In the genomic region with DNA sequence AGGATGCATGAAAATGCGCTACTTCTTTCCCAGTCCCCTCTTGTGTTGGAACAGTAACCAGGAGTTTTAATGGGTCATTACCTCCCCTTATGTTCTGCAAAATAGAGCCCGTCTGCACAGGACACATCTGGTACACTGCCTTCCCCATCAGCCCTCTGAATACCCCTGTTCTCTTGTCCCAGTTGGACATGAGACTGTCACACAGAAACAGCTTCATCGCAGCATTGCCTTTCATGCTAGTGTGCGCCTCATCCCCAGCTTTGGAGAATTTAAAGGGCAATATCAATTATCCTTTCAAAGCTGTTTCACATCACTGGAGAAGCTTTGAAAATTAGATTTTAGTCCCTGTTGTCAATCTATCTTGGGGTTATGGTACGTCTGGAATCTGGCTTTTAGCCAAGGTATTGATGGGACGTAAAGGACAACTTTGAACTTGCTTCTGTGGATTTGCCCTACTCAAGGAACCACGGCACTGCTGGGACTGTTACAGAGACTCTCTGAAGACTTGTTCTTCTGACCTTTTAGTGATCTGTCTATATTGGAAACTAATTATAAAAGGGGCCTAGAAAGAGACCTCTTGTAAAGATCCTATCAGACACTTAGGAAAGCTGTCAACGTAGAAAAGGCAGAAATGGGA, we compare ENCODE assay signal across 24 mouse cellular contexts.
DNase-seq lines count a peak whose midpoint lies in the region; ATAC-seq and TF ChIP-seq lines count a peak whose summit lies in the region.
"Had no signal": no experiment of that assay in that cellular context is flagged by ENCODE, and none has a peak within 500 bp of the region (broad histone marks: within the 10 kb centered on the region; RNA-seq: fewer than 3 reads in every experiment).

No protein-coding gene starts in this region.

- no peaks in the 10 kb centered on the region for H3K36me3 ChIP-seq in forebrain, embryonic 14.5 days (ENCODE audit: control insufficient read depth, insufficient read depth, low read length)
- no peaks in the 10 kb centered on the region for H3K36me3 ChIP-seq in forebrain, postnatal 0 days (ENCODE audit: insufficient read depth)
- no peaks in the 10 kb centered on the region for H3K36me3 ChIP-seq in neural tube, embryonic 12.5 days
- H3K36me3 ChIP-seq in midbrain, embryonic 14.5 days (ENCODE audit: control insufficient read depth, insufficient read depth, low read length): no peaks in the 10 kb centered on the region
- H3K36me3 ChIP-seq in neural tube, embryonic 15.5 days: no peaks in the 10 kb centered on the region
- H3K36me3 ChIP-seq: embryonic facial prominence, embryonic 13.5 days; limb, embryonic 15.5 days; stomach, embryonic 15.5 days had no signal

- H3K27ac ChIP-seq in forebrain, embryonic 14.5 days (ENCODE audit: low read depth, low read length): no peak overlapping the region
- H3K27ac ChIP-seq in forebrain, postnatal 0 days (ENCODE audit: low read depth, low read length): no peak overlapping the region
- no peak overlapping the region for H3K27ac ChIP-seq in neural tube, embryonic 12.5 days
- H3K27ac ChIP-seq in midbrain, embryonic 14.5 days (replicated peaks; ENCODE audit: low read depth, low read length): no peak overlapping the region
- H3K27ac ChIP-seq in neural tube, embryonic 15.5 days (replicated peaks): no peak overlapping the region
- H3K27ac ChIP-seq: embryonic facial prominence, embryonic 13.5 days; kidney, postnatal 0 days; limb, embryonic 15.5 days; liver, embryonic 14.5 days; stomach, embryonic 15.5 days had no signal

- no peak overlapping the region for H3K9ac ChIP-seq in forebrain, embryonic 14.5 days (ENCODE audit: low read length)
- H3K9ac ChIP-seq in forebrain, postnatal 0 days: no peak overlapping the region
- no peak overlapping the region for H3K9ac ChIP-seq in neural tube, embryonic 12.5 days
- no peak overlapping the region for H3K9ac ChIP-seq in midbrain, embryonic 14.5 days (replicated peaks; ENCODE audit: low read length)
- H3K9ac ChIP-seq in neural tube, embryonic 15.5 days (replicated peaks): no peak overlapping the region
- H3K9ac ChIP-seq: embryonic facial prominence, embryonic 13.5 days; limb, embryonic 15.5 days; liver, embryonic 14.5 days; lung, embryonic 14.5 days; stomach, embryonic 15.5 days had no signal

- 71% methylated on average over 8 of the region's 8 CpGs for WGBS in forebrain, embryonic 14.5 days
- WGBS in forebrain, postnatal 0 days: 76% methylated on average over 8 of the region's 8 CpGs
- WGBS in neural tube, embryonic 12.5 days: 68% methylated on average over 8 of the region's 8 CpGs
- WGBS in midbrain, embryonic 14.5 days: 61% methylated on average over 8 of the region's 8 CpGs
- WGBS in neural tube, embryonic 15.5 days: 53% methylated on average over 8 of the region's 8 CpGs

- peak; percentile 44 for ATAC-seq in forebrain, embryonic 14.5 days
- ATAC-seq in forebrain, postnatal 0 days: no peak
- ATAC-seq in neural tube, embryonic 12.5 days (ENCODE audit: low FRiP score, low read depth): 0 out of 2 replicates have a peak, but pooled peaks have one; percentile 48
- ATAC-seq in midbrain, embryonic 14.5 days (ENCODE audit: low FRiP score, low TSS enrichment): no peak
- ATAC-seq in neural tube, embryonic 15.5 days (ENCODE audit: low FRiP score): peak; percentile 87

- H3K4me3 ChIP-seq in forebrain, embryonic 14.5 days (ENCODE audit: low read depth, low read length): no peak overlapping the region
- no peak overlapping the region for H3K4me3 ChIP-seq in forebrain, postnatal 0 days (ENCODE audit: low read depth, low read length)
- H3K4me3 ChIP-seq in neural tube, embryonic 12.5 days: no peak overlapping the region
- H3K4me3 ChIP-seq in midbrain, embryonic 14.5 days (replicated peaks; ENCODE audit: low read depth, low read length): no peak overlapping the region
- H3K4me3 ChIP-seq in neural tube, embryonic 15.5 days (replicated peaks): no peak overlapping the region
- H3K4me3 ChIP-seq: embryonic facial prominence, embryonic 13.5 days; erythroblast, embryonic 14.5 days; limb, embryonic 15.5 days; myocyte; stomach, embryonic 15.5 days had no signal

- no peaks in the 10 kb centered on the region for H3K4me1 ChIP-seq in forebrain, embryonic 14.5 days (ENCODE audit: control insufficient read depth, insufficient read depth, low read length)
- H3K4me1 ChIP-seq in forebrain, postnatal 0 days (ENCODE audit: insufficient read depth): no peaks in the 10 kb centered on the region
- H3K4me1 ChIP-seq in neural tube, embryonic 12.5 days: no peaks in the 10 kb centered on the region
- H3K4me1 ChIP-seq in midbrain, embryonic 14.5 days (ENCODE audit: control insufficient read depth, insufficient read depth, low read length): no peaks in the 10 kb centered on the region
- H3K4me1 ChIP-seq in neural tube, embryonic 15.5 days: 0 out of 2 replicates have a peak, but pooled peaks cover 4% of the 10 kb centered on the region
- H3K4me1 ChIP-seq: embryonic facial prominence, embryonic 13.5 days; limb, embryonic 15.5 days; stomach, embryonic 15.5 days had no signal

- H3K9me3 ChIP-seq in forebrain, embryonic 14.5 days (replicated peaks; ENCODE audit: control insufficient read depth, low read length): no peaks in the 10 kb centered on the region
- H3K9me3 ChIP-seq in forebrain, postnatal 0 days (ENCODE audit: low read length): no peaks in the 10 kb centered on the region
- peaks cover 5% of the 10 kb centered on the region; the same call in 1 of the 2 replicates for H3K9me3 ChIP-seq in neural tube, embryonic 12.5 days
- H3K9me3 ChIP-seq in midbrain, embryonic 14.5 days (ENCODE audit: control insufficient read depth, low read length): no peaks in the 10 kb centered on the region
- H3K9me3 ChIP-seq in neural tube, embryonic 15.5 days (replicated peaks): no peaks in the 10 kb centered on the region
- H3K9me3 ChIP-seq: embryonic facial prominence, embryonic 13.5 days; limb, embryonic 15.5 days; stomach, embryonic 15.5 days had no signal

- no peaks in the 10 kb centered on the region for H3K27me3 ChIP-seq in forebrain, embryonic 14.5 days (replicated peaks; ENCODE audit: control insufficient read depth, insufficient read depth, low read length)
- no peaks in the 10 kb centered on the region for H3K27me3 ChIP-seq in forebrain, postnatal 0 days (ENCODE audit: insufficient read depth, low read length)
- no peaks in the 10 kb centered on the region for H3K27me3 ChIP-seq in neural tube, embryonic 12.5 days (replicated peaks)
- H3K27me3 ChIP-seq in midbrain, embryonic 14.5 days (ENCODE audit: control insufficient read depth, insufficient read depth, low read length): no peaks in the 10 kb centered on the region
- no peaks in the 10 kb centered on the region for H3K27me3 ChIP-seq in neural tube, embryonic 15.5 days (replicated peaks)
- H3K27me3 ChIP-seq: embryonic facial prominence, embryonic 13.5 days; limb, embryonic 15.5 days; stomach, embryonic 15.5 days had no signal

- no peak for TF ChIP-seq CTCF in forebrain, postnatal 0 days (IDR thresholded peaks at IDR 0.05; ENCODE audit: low read depth)

- H3K4me2 ChIP-seq in forebrain, embryonic 14.5 days (ENCODE audit: low read length): no peak overlapping the region
- H3K4me2 ChIP-seq in forebrain, postnatal 0 days (ENCODE audit: low read depth): no peak overlapping the region
- no peak overlapping the region for H3K4me2 ChIP-seq in neural tube, embryonic 12.5 days (replicated peaks)
- no peak overlapping the region for H3K4me2 ChIP-seq in midbrain, embryonic 14.5 days (ENCODE audit: low read length)
- H3K4me2 ChIP-seq in neural tube, embryonic 15.5 days: 0 out of 2 replicates have a peak overlapping the region, but pooled peaks have one; percentile 6
- H3K4me2 ChIP-seq: embryonic facial prominence, embryonic 13.5 days; heart, embryonic 11.5 days; limb, embryonic 15.5 days; lung, embryonic 14.5 days; stomach, embryonic 15.5 days had no signal

- DNase-seq in forebrain, embryonic 14.5 days (ENCODE audit: low spot score): peak; percentile 42
- no peak for DNase-seq in forebrain, postnatal 0 days
- DNase-seq in neural tube, embryonic 10.5 days (ENCODE audit: extremely low spot score, low spot score): no peak
- DNase-seq in midbrain, embryonic 14.5 days: peak; percentile 31
- no peak for DNase-seq in heart, adult 11 months
- no peak for DNase-seq in thymus, postnatal 4 days
- DNase-seq: adrenal gland, postnatal 10 days; embryo, embryonic 11 days; kidney, adult 11 months; layer of hippocampus, adult 9-11 months; lung, embryonic 14.5 days; lung, postnatal 36 days; right cerebral cortex, postnatal 25 days; thymus, postnatal 36 days had no signal

Comparison
In these comparisons a context has a peak if more than half of its experiments do, and no peak if none do; other contexts are left out.
1. ATAC-seq: peak in forebrain, embryonic 14.5 days (single experiment), neural tube, embryonic 12.5 days (single experiment) and neural tube, embryonic 15.5 days (single experiment); none in forebrain, postnatal 0 days (single experiment) and midbrain, embryonic 14.5 days (single experiment).
2. DNase-seq: peak in forebrain, embryonic 14.5 days (single experiment) and midbrain, embryonic 14.5 days (single experiment); none in forebrain, postnatal 0 days (single experiment), neural tube, embryonic 10.5 days (single experiment), heart, adult 11 months (single experiment) and thymus, postnatal 4 days (single experiment).